Mouse (Mus musculus) limb, embryonic 14.5 days (tissue): Measurements from ENCODE around the gene Slc35b1. TPM values are rescaled to one million over a fixed set of nuclear protein-coding genes. Genes with fewer than 3 reads are reported as not detected.

Experiments
- ATAC-seq: fragments of 200-750 bp; cut with Nextera tagmentation; 2 replicates; pipeline ENCODE4 v1.8.0; 2017; ENCODE audit warnings: low read depth, moderate number of reproducible peaks, moderate TSS enrichment; ENCODE audit not compliant: low FRiP score
- DNase-seq: peaks from one replicate; pipeline ENCODE4 v3.0.0-alpha.2; 2015; ENCODE audit warnings: low spot score
- H3K27ac ChIP-seq: fragments of 300-500 bp; sonication (generic); replicated peaks from 2 replicates; pipeline ENCODE4 v1.5.1; 2014; ENCODE audit warnings: low read depth, mild to moderate bottlenecking, low read length, moderate library complexity, mixed read lengths
- H3K27me3 ChIP-seq: fragments of 300-500 bp; sonication (generic); 2 replicates; pipeline ENCODE4 v1.6.1; 2014; ENCODE audit warnings: low read length, mixed read lengths; ENCODE audit not compliant: control insufficient read depth, insufficient read depth
- H3K36me3 ChIP-seq: fragments of 300-500 bp; sonication (generic); 2 replicates; pipeline ENCODE4 v1.6.1; 2014; ENCODE audit warnings: mild to moderate bottlenecking, low read length, moderate library complexity, mixed read lengths; ENCODE audit not compliant: control insufficient read depth, insufficient read depth
- H3K4me1 ChIP-seq: fragments of 300-500 bp; sonication (generic); 2 replicates; pipeline ENCODE4 v1.6.1; 2014; ENCODE audit warnings: antibody characterized with exemption, low read length, mixed read lengths; ENCODE audit not compliant: control insufficient read depth, insufficient read depth
- H3K4me2 ChIP-seq: fragments of 300-500 bp; sonication (generic); replicated peaks from 2 replicates; pipeline ENCODE4 v1.6.1; 2014; ENCODE audit warnings: low read depth, mild to moderate bottlenecking, low read length, moderate library complexity; ENCODE audit not compliant: severe bottlenecking
- H3K4me3 ChIP-seq: fragments of 300-500 bp; sonication (generic); replicated peaks from 2 replicates; pipeline ENCODE4 v1.5.1; 2014; ENCODE audit warnings: low read length
- H3K9ac ChIP-seq: fragments of 300-500 bp; sonication (generic); 2 replicates; pipeline ENCODE4 v1.6.1; 2014; ENCODE audit warnings: mild to moderate bottlenecking, low read depth, low read length, moderate library complexity; ENCODE audit not compliant: severe bottlenecking
- H3K9me3 ChIP-seq: fragments of 300-500 bp; sonication (generic); 2 replicates; pipeline ENCODE4 v1.6.1; 2016; ENCODE audit warnings: low read length; ENCODE audit not compliant: control insufficient read depth
- POLR2A ChIP-seq: fragments of 200-500 bp; IDR thresholded peaks from 2 replicates; pipeline ENCODE4 v1.8.0; 2012; ENCODE audit warnings: inconsistent platforms, mild to moderate bottlenecking, moderate library complexity, borderline replicate concordance; ENCODE audit not compliant: insufficient read depth, insufficient read length; ENCODE audit errors: extremely low read depth
- WGBS: fragments of 180-500 bp; shearing (Covaris S2); extraction: QIAGEN DNeasy Blood & Tissue Kit; methylation state at CpG from one replicate; pipeline ENCODE4 v1.1.7; 2014; 5-methylcytosine and 5-hydroxymethylcytosine counted together
- polyA plus RNA-seq, 2 experiments: library from polyadenylated mRNA; depleted of rRNA in 1 of 2; stranded (reverse) in 1 of 2; unstranded in 1 of 2; fragments of >200 nt; fragmentation: Nextera tagmentation in 1 of 2; extraction: Ambion mirVana in 1 of 2; gene quantifications; 2 replicates each; pipeline versions ENCODE4 v1.2.1 to v1.2.3; 2012 to 2014

Gene Slc35b1
- polyA plus RNA-seq, 2 experiments, result 98.1 to 117 TPM

DNA sequence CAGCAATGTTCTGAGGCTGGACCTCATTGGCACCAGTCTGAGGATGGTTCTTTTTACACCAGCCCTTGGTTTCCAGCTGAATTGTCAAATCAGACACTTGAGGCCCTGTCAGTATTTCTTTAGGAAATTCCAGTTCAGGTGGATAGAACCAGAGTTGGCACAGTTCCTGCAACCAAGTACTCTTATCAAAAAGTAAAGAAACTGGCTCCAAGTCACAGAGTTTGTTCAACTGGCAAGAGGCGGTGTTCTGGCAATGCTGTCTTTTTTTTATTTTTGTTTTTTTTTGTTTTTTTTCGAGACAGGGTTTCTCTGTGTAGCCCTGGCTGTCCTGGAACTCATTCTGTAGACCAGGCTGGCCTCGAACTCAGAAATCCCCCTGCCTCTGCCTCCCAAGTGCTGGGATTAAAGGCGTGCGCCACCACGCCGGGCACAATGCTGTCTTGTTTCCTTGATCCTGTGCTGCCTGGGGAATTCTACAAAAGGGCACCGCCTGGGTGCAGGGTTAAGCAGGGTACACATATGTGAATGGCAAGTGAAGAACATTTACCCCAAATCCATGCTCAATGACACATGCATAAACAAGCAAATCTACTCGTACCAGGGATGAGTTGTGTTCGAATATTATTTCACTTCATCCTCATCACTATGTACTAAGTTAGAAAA lies 25.1 kb downstream of the Slc35b1 start:
- Histone ChIP-seq H3K4me3 (no peak overlapping the region), H3K9me3 (no peaks in the 10 kb centered on the region), H3K4me2 (no peak overlapping the region), H3K9ac (no peak overlapping the region), H3K4me1 (no peaks in the 10 kb centered on the region), H3K36me3 (no peaks in the 10 kb centered on the region), H3K27ac (no peak overlapping the region), H3K27me3 (no peaks in the 10 kb centered on the region)
- ATAC-seq (no peak), DNase-seq (no peak)
- WGBS, result 84% methylated on average over 10 of the region's 10 CpGs
- TF ChIP-seq POLR2A, result no peak

DNA sequence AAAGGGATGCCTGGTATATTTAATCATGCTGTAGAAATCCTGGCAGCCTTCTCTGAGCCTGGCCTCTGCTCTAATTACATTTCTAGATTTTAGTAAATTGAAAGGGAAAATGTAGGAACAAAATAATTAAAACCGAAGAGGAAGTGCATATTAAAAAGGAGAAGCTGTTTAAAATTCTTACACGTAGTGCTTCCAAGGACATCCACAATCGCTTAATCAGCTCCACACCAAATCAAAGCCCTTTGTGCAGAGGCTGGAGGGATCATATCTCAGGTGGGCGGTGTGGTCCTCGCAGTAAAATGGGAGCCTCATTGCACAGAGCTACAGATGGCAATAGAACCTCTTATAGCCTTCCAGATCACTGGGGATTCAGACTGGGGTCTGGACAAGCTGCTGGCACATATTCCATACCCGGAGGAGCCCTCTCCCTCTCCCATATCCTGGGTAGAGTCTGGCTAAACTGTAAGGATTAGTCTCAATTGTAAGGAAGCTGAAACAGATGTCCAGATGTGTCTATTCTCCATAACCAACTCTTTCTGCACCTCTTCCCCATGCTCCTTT lies 27.0 kb downstream of the Slc35b1 start:
- no peak overlapping the region for H3K27ac ChIP-seq
- 49% methylated on average over 6 of the region's 6 CpGs for whole genome bisulfite sequencing
- H3K9me3 ChIP-seq, result no peaks in the 10 kb centered on the region
- H3K36me3 ChIP-seq, result no peaks in the 10 kb centered on the region
- ATAC-seq (no peak), DNase-seq (no peak)
- no peak overlapping the region for H3K4me2 ChIP-seq
- H3K9ac ChIP-seq, result no peak overlapping the region
- no peak overlapping the region for H3K4me3 ChIP-seq
- peaks cover 13% of the 10 kb centered on the region for H3K4me1 ChIP-seq
- no peaks in the 10 kb centered on the region for H3K27me3 ChIP-seq
- TF ChIP-seq POLR2A, result no peak

DNA sequence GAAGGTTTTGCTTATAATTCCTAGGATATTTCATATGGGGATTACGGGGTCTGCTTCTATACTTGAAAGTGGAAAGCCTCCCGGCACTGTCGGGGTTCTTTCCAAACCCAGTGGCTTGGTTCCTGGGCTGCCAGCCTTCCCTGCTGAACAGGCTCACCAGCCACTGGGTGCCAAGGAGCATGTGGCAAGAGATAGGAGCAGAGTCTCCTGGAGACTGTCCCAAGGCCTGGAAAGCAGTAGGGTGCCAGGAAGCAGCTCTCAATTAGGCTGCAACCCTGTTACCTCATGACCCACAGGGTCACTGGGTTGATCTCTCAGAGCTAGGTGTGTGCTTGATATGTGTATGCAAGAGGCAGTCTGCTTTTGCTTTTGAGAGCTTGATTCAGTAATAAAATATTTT lies 28.1 kb downstream of the Slc35b1 start:
- 84% methylated on average over 3 of the region's 3 CpGs for WGBS
- Histone ChIP-seq H3K4me3 (no peak overlapping the region), H3K27ac (no peak overlapping the region), H3K9me3 (no peaks in the 10 kb centered on the region), H3K27me3 (no peaks in the 10 kb centered on the region), H3K4me2 (no peak overlapping the region), H3K9ac (no peak overlapping the region), H3K36me3 (no peaks in the 10 kb centered on the region), H3K4me1 (peaks cover 13% of the 10 kb centered on the region)
- ATAC-seq (no peak), DNase-seq (no peak)
- TF ChIP-seq POLR2A, result no peak

DNA sequence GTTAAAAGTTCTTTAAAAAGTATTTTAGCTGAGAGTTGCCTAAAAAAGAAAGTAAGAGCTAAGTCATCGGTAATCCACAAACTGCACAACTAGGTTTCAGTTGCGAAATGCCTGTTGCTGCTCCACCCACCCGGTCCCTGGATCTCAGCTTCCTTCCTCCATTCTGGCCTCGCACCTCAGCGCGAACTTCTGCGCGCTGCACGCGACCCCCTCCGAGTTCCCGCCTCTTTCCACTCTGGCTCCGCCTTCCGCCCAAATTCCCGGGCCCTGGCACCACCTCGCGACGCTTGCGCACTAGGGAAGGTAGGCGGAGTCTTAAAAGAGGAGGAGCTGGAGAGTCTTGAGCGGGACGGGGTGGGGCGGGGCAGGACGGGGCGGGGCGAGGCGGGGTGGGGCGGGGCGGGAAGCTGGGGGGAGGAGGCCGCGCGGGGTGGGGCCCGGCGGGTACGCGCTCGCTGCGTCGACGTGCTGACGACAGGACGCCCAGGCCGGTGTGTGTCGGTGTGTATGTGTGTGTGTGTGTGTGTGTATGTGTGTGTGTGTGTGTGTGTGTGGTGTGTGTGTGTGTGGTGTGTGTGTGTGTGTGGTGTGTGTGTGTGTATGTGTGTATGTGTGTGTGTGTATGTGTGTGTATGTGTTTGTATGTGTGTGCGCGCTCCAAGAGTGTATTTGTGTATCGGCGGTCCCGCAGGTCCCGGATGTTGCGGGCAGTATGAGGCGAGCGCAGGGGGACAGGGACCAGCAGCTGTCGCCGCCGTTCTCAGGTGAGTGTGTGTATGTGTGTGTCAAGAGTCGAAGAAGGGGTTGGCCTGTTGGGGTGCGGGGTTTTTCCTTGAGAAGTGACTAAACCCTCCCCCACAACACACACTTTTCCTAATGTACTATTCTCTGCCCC lies 29.4 kb downstream of the Slc35b1 start, which contains the start of gene Spop:
Spop (plus strand) TSS at position 440 of the 895 bp plus-strand sequence.
- WGBS, result 4% methylated on average over 51 of the region's 58 CpGs
- TF ChIP-seq POLR2A, result no peak
- DNase-seq (peak; percentile 91), ATAC-seq (peak; percentile 86)
- Histone ChIP-seq H3K36me3 (no peaks in the 10 kb centered on the region), H3K27ac (peak within 1 kb of the TSS; percentile 93), H3K4me3 (peak within 1 kb of the TSS; percentile 59), H3K27me3 (no peaks in the 10 kb centered on the region), H3K9ac (peak within 1 kb of the TSS; percentile 59), H3K9me3 (no peaks in the 10 kb centered on the region), H3K4me1 (peaks cover 13% of the 10 kb centered on the region), H3K4me2 (peak within 1 kb of the TSS; percentile 58)

DNA sequence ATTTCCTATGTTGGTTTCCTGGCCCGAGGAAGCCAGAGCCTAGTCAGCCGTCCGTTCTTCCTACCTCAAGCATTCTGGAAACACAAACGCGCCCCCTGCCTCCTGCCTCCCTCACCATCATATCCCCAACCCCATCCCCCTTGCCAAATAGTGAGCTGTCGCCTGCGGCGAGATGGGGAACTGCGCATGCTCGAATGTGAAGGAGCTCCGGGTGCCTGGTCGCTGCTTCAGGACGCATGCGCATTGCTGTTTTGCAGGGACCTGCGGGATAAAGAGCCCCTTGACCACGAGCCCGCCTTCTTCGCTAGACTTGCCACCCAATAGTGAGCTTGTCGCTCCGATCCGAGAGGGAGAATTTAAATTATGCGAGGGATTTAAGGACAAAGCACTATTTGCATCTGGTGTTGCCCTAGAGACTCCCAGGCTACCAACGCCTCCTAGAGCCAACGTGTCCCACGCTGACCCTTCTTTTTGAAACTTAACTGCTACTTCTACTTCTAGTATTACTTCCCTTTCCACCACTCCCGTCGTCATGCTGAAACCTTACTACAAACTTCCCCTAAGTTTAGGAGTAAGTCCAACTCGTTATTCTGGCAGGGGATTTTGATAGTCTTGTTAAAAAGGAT lies 30.2 kb downstream of the Slc35b1 start:
- 1% methylated on average over 28 of the region's 28 CpGs for WGBS

More for the DNA sequence above, 30.2 kb downstream of the Slc35b1 start:
- Histone ChIP-seq H3K27ac (peak overlapping the region; percentile 93), H3K4me3 (peak overlapping the region; percentile 59), H3K9ac (peak overlapping the region; percentile 59), H3K9me3 (no peaks in the 10 kb centered on the region), H3K36me3 (peaks cover 6% of the 10 kb centered on the region; the same call in 1 of the 2 replicates), H3K27me3 (no peaks in the 10 kb centered on the region), H3K4me2 (peak overlapping the region; percentile 58), H3K4me1 (peaks cover 13% of the 10 kb centered on the region)
- TF ChIP-seq POLR2A, result no peak; the same call in 1 of the 2 replicates
- peak; percentile 95 for DNase-seq
- ATAC-seq, result peak; percentile 90
